Mouse (Mus musculus) heart, postnatal 25 days (tissue): ENCODE data around the gene Ctdnep1. TPM values are rescaled to one million over a fixed set of nuclear protein-coding genes. Genes with fewer than 3 reads are reported as not detected.

Experiments used
- DNase-seq: peaks from one replicate; pipeline ENCODE4 v3.0.0; 2022; ENCODE audit warnings: low spot score
- intact Hi-C: fragments of 180-260 bp; cut with DNase I; formaldehyde crosslinking; loops from one replicate; pipeline ENCODE4 v1.15.1; 2025
- total RNA-seq, 2 experiments: library from RNA; stranded (reverse); gene quantifications; 2 replicates each; pipeline ENCODE4 v1.2.3; 2021

Ctdnep1 gene
- total RNA-seq = 100 to 1,000 TPM; 149 to 180 TPM

GRCm38 (mm10) chr11:69981141-69981762, at the start of gene Ctdnep1:
Gene Ctdnep1, plus strand, starts transcription at chr11:69981156.
- no peak for DNase-seq
- intact Hi-C loops = loop anchor here (2.0 kb wide), 1 partner anchor 16 kb away; no protein-coding TSS in a partner anchor

- intact Hi-C loops = loop anchor here (5.0 to 10.0 kb wide), 2 partner anchors 76 to 283 kb away; partner anchors contain the start of gene Slc16a11
- no peak for DNase-seq
Measured at GRCm38 (mm10) chr11:69931769-69932168, 49.2 kb upstream of the Ctdnep1 start.

DNA sequence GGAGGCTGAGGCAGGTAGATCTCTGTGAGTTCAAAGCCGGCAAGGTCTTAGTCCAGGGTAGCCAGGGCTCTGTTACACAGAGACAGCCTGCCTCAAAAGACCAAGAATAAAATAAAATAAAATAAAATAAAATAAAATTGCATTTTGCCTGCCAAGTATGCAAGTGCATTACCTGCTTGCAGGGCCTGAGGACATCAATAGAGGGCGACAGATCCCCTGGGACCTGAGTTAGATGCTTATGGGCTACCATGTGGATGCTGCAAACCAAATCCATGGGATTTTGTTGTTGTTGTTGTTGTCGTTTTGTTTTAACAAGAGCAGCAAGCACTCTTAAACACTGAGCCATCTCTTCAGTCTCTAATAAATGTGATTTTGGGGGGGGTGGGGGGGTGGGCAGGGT, 48.7 kb upstream of the Ctdnep1 start:
- no peak for DNase-seq
- intact Hi-C loops = loop anchor here (5.0 to 10.0 kb wide), 2 partner anchors 75 to 283 kb away; partner anchors contain the start of gene Slc16a11

DNA sequence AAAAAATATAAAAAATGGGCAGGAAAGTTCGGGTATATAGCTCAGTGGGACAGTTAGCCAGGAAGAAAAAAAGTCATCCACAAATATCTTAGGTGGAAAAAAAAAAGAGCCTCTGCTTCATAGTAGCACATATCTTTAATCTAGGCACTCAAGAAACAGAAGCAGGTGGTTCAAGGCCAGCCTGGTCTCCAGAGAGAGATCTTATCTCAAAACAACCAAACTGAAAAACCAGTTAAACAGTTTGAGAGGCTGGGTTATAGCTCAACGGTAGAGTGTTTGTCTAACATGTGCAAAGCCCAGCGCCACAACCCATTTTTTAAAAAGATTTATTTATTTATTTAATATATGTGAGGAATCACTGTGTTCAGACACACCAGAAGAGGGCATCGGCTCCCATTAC, 47.9 kb upstream of the Ctdnep1 start:
- intact Hi-C loops = loop anchor here (5.0 to 10.0 kb wide), 2 partner anchors 74 to 282 kb away; partner anchors contain the start of gene Slc16a11
- no peak for DNase-seq

DNA sequence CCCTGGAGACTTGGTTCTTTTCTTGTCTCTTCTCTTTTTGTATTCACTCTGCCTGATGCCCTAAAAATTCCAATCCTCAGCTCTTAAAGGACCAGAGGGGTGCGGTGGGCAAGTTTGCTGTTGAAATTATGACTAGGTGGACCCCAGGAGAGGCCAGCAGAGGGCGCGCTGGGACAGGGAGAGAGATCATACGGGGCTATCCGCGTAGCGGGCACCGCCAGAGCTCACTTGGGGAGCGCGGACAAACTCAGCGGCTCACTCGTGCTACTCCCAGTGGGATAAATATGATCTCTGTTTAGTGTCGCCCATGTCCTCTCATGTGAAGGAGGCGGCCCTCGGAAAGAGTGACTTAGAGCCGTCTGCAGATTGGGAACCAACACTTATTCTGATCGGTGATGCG, 46.8 kb upstream of the Ctdnep1 start:
- peak; percentile 71 for DNase-seq
- intact Hi-C loops = loop anchor here (1.0 to 10.0 kb wide), 3 partner anchors 15 to 281 kb away; partner anchors contain the start of gene Slc16a11

- intact Hi-C loops = loop anchor here (1.0 to 10.0 kb wide), 3 partner anchors 15 to 280 kb away; partner anchors contain the start of gene Slc16a11
- DNase-seq = no peak
Measured at GRCm38 (mm10) chr11:69934681-69935080, 46.3 kb upstream of the Ctdnep1 start.

GRCm38 (mm10) chr11:69935137-69935879, 45.6 kb upstream of the Ctdnep1 start, which contains the start of gene Ybx2:
Gene Ybx2, plus strand, starts transcription at chr11:69935796.
- DNase-seq = peak; percentile 72
- intact Hi-C loops = loop anchor here (10.0 kb wide), 1 partner anchor 279 kb away; the partner anchor contains the start of gene Slc16a11

DNA sequence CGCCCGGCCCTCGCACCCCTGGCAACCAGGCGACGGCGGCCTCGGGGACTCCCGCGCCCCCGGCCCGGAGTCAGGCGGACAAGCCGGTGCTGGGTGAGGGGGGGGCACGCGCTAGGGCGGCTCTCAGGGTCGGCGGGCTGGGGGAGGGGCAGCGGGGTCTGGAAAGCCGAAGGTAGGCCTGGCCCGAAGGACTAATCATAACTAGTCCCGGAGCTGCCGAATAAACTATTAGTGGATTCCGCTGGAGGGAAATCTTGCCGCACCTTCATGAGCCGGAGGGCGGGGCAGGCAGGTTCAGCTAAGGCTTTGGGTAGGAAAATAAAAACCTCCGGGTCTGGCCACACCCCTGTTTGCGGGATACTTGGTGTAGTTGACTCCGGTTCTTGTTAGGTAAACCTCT, 44.8 kb upstream of the Ctdnep1 start:
- intact Hi-C loops = loop anchor here (10.0 kb wide), 1 partner anchor 279 kb away; the partner anchor contains the start of gene Slc16a11
- DNase-seq = no peak

DNA sequence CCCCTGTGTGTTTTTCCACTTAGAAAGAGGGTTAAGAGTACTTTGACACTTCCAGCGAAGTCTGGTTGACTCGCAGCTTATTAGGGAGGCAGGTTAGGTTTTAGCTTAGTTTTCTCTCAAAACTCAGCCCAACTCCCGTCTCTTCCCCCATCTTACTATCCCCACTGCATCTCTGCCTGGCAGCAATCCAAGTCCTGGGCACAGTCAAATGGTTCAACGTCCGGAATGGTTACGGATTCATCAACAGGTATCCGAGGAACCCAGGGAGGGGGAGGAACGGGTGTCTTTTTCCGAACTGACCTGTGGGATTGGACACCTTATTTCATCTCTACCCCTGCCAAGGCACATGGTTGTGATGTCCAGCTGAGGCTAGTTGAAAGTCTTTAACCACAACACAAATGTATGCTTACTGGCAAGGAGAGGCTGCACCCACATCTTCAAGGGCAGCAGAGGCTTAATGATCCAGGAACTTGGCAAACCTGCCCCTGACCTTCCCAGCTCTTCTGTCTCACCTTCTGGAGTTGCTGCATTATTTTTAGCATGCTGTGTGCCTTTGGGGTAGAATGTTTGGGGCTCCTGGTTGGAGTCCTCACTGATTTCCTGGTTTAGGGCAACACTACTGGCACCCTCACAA, 44.1 kb upstream of the Ctdnep1 start:
- no peak for DNase-seq
- intact Hi-C loops = loop anchor here (10.0 kb wide), 1 partner anchor 278 kb away; the partner anchor contains the start of gene Slc16a11

DNA sequence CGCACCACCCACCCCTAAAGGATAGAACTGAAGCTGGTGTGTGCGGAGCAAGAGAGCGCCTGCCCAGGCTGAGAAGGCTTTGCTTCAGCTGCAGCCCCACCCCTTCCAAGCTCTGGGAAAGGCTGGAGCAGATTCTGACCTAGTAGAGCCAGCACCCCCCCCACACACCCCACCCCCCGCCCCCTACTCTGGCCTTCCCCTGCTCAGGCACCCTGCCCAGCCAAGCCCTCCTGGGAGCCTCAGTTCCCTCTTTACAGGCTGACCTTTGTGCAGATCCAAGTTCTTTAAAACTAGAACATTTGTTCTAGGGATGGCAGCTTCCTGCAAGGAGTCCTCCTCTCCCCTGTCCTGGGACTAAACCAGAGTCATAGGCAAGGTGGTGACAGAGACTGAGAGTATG, 43.6 kb upstream of the Ctdnep1 start:
- intact Hi-C loops = loop anchor here (10.0 kb wide), 1 partner anchor 277 kb away; the partner anchor contains the start of gene Slc16a11
- peak; percentile 35 for DNase-seq

- intact Hi-C loops = loop anchor here (10.0 kb wide), 1 partner anchor 277 kb away; the partner anchor contains the start of gene Slc16a11
- DNase-seq = no peak
Measured at GRCm38 (mm10) chr11:69937834-69938233, 43.1 kb upstream of the Ctdnep1 start.

DNA sequence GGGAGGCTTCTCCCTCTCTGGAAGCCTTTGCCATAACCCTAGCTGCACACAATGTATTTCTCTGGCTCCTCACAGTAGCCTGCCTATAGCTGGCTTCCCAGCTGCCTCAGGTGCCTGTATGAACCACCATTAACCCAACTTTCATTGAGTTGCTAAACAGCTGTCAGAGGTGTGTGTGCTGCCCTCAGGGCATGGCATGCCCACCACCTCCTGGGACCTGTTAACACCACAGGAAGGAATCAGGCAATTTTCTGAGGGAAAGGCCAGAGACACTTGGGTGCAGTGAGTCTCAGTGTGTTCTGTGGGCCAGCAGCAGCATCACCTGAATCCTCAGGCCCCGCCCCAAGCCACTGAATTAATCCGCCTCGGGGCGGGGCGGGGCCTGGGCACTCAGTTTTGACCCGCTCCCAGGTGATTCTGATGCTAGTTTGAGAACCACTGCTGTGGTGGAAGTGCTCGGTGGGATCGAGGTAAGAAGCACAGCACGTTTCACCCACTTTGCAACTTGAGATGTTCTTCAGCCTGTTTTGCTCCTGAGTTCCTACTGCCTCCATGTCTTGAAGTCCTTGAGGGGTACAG, 42.5 kb upstream of the Ctdnep1 start:
- DNase-seq = no peak
- intact Hi-C loops = loop anchor here (10.0 kb wide), 1 partner anchor 276 kb away; the partner anchor contains the start of gene Slc16a11

GRCm38 (mm10) chr11:69939181-69939580, 41.8 kb upstream of the Ctdnep1 start:
- intact Hi-C loops = loop anchor here (10.0 kb wide), 1 partner anchor 276 kb away; the partner anchor contains the start of gene Slc16a11
- DNase-seq = no peak

- intact Hi-C loops = loop anchor here (10.0 kb wide), 1 partner anchor 275 kb away; the partner anchor contains the start of gene Slc16a11
- no peak for DNase-seq
Measured at GRCm38 (mm10) chr11:69939731-69940130, 41.2 kb upstream of the Ctdnep1 start.

DNA sequence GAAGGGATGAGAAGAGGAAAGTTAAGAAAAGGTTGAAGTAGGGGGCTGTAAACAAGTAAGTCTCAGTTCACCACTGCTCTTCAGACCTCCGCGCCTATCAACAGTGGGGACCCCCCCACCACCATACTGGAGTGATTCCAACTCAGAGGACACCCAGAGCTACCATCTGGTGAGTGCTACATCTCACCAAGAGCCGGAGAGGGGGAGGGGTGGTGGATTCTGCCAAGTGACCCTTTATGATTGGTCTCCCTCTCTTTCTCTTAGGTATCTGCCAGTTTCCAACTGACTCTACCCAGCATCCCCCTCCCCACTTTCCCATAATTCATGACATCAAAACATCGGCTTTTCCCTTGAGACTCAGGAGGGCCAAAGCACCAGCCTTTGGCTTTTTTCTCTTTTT, 40.0 kb upstream of the Ctdnep1 start:
- no peak for DNase-seq
- intact Hi-C loops = no loop called here

GRCm38 (mm10) chr11:69945216-69945615, 35.7 kb upstream of the Ctdnep1 start:
- intact Hi-C loops = no loop called here
- DNase-seq = no peak

GRCm38 (mm10) chr11:69945997-69946891, 34.7 kb upstream of the Ctdnep1 start:
- no peak for DNase-seq
- intact Hi-C loops = no loop called here

DNA sequence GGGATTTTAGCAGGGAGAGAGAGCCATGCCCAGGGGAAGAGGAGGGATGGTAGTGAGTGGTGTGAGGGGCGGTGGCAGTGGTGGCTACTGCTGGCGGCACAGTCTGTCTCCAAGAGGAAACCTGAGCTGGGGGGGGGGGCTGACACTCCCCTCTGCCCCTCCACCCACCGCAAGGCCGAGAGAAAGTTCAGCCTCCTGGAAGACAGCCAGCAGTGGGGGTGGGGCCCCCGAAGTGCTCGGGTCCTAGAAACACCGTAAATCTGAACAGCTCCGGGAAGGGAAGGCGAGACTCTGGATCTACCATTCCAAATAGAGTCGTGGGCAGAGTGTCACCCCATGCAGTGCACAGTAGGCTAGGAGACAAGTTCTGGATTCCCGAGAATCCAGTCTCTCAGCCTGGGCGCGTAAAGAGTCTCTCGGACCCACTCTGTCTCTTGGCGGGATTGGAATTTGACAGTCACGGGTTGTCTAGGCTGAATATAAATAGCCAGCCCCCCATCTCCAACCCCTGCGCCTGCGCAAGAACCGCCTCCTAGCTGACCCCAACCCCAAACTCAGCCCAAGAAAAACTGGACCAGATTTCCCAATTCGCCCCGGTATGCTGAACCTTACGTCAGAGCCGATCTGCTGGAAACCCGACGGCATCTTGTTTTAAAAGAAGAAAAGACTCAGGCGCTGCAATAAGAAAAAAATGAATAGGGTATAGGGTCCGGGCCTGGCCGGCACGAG, 33.5 kb upstream of the Ctdnep1 start:
- intact Hi-C loops = no loop called here
- peak; percentile 33 for DNase-seq
